Mouse (Mus musculus) bone marrow, adult 2 months (tissue): ENCODE data around the gene Lmx1b.

Source experiments
- CTCF ChIP-seq: fragments of 200-500 bp; IDR thresholded peaks from 2 replicates; pipeline ENCODE4 v1.5.1; 2011; ENCODE audit warnings: low read length, control low read depth; ENCODE audit not compliant: control insufficient read depth, insufficient read depth
- POLR2A ChIP-seq: fragments of 200-500 bp; IDR thresholded peaks from 2 replicates; pipeline ENCODE4 v1.6.1; 2011; ENCODE audit warnings: low read depth, mild to moderate bottlenecking, control low read depth, low read length, borderline replicate concordance; ENCODE audit not compliant: control insufficient read depth

DNA sequence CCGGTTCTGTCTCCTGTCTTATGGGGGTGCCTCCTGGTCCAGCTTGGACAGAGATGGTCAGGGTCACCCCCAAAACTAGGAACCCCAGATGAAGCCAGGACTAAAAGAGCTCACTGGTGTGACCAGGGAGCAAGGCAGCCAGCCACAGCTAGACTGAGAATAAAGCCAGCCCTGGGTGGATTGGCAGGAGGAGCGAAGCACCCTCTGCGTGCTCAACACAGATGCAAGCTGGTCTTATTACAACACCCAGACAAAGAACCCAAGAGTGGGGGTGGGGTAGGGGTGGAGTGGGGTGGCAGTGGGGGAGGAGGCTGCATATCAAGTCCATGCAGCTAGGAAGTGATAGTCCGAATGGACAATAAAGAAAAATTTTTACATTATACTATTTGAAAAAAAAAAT lies 43.3 kb upstream of the Lmx1b start:
- no peak for TF ChIP-seq CTCF
- no peak for TF ChIP-seq POLR2A
